Mouse (Mus musculus): ENCODE results near the gene Nup50. TPM values are rescaled to one million over a fixed set of nuclear protein-coding genes. Genes with fewer than 3 reads are reported as not detected.
A peak's percentile ranks its signal among the peaks of the same experiment; 100 is the strongest.
"Not testable (repeated sequence)": the region's sequence is repeated elsewhere in the genome, so short reads cannot be mapped to it uniquely, and the experiment has no call there.

The Nup50 gene
- total and polyA plus RNA-seq, 3 experiments, result 54.7 to 98.4 TPM; not detected in 1

DNA sequence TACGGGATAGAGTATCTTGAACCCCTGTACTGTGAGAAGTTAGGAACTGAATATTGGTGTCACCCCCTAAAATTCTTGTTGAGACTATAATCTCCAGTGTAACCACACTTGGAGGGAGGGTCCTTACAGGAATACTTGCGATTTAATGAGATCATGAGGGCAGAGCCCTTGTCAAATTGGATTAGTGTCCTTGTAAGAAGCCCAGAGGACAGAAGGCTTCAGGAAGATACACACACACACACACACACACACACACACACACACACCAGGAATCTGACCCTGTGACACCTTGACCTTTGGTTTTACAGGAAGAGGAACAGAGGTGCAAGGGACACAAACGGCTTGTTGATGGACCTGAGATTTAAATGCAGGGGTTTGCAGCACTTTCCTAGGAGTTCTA lies 32.0 kb upstream of the Nup50 start:
- H3K79me2 ChIP-seq (ENCODE audit: control insufficient read depth, insufficient read depth, low read length, poor library complexity), result no peaks in the 10 kb centered on the region
- H3K9me3 ChIP-seq (replicated peaks; ENCODE audit: insufficient read depth, low read length), result no peaks in the 10 kb centered on the region
- no peak overlapping the region for H3K4me3 ChIP-seq (ENCODE audit: control insufficient read depth in 1 of 2, insufficient read depth in 1 of 2, low read depth in 2 of 2, low read length in 2 of 2)
- no peak overlapping the region for H3K9ac ChIP-seq (ENCODE audit: control insufficient read depth, low read depth, low read length, poor library complexity, severe bottlenecking)
- no peak for DNase-seq (ENCODE audit: low read depth, low spot score)
- H3K27me3 ChIP-seq (ENCODE audit: control insufficient read depth in 1 of 2, insufficient read depth in 2 of 2, low read length in 2 of 2), result no peaks in the 10 kb centered on the region
- no peaks in the 10 kb centered on the region for H3K4me1 ChIP-seq (ENCODE audit: control insufficient read depth in 1 of 2, insufficient read depth in 2 of 2, low read length in 2 of 2)
- H3K36me3 ChIP-seq (ENCODE audit: control insufficient read depth in 1 of 2, insufficient read depth in 2 of 2, low read length in 2 of 2), result no peaks in the 10 kb centered on the region
- no peak overlapping the region for H3K27ac ChIP-seq (ENCODE audit: control insufficient read depth, low read depth, low read length)
- TF ChIP-seq ZNF384 (IDR thresholded peaks at IDR 0.05; ENCODE audit: low read depth, low read length) (no peak), POLR2AphosphoS2 (IDR thresholded peaks at IDR 0.05; ENCODE audit: low read length) (no peak), MYB (IDR thresholded peaks at IDR 0.05; ENCODE audit: low read depth, low read length) (no peak), BHLHE40 (IDR thresholded peaks at IDR 0.05; ENCODE audit: borderline replicate concordance, low read depth, low read length) (no peak), CHD2 (IDR thresholded peaks at IDR 0.05; ENCODE audit: low read length) (no peak), KAT2A (conservative IDR thresholded peaks at IDR 0.05; ENCODE audit: low read depth, low read length) (no peak), ZMIZ1 (IDR thresholded peaks at IDR 0.05; ENCODE audit: low read depth, low read length) (no peak), GABPA (IDR thresholded peaks at IDR 0.05; ENCODE audit: low read depth, low read length) (no peak), SIN3A (IDR thresholded peaks at IDR 0.05; ENCODE audit: low read length) (no peak), ZKSCAN1 (IDR thresholded peaks at IDR 0.05; ENCODE audit: low read depth, low read length) (no peak), MAX (IDR thresholded peaks at IDR 0.05; ENCODE audit: low read length) (no peak), NRF1 (IDR thresholded peaks at IDR 0.05; ENCODE audit: insufficient read depth, low read depth, low read length, poor library complexity, severe bottlenecking) (no peak), USF2 (IDR thresholded peaks at IDR 0.05; ENCODE audit: borderline replicate concordance in 1 of 2, insufficient read depth in 1 of 2, low read depth in 1 of 2, low read length in 2 of 2) (no peak), MAFK (IDR thresholded peaks at IDR 0.05; ENCODE audit: borderline replicate concordance, low read depth, low read length) (no peak), TAL1 (IDR thresholded peaks at IDR 0.05; ENCODE audit: low read length) (no peak)

DNA sequence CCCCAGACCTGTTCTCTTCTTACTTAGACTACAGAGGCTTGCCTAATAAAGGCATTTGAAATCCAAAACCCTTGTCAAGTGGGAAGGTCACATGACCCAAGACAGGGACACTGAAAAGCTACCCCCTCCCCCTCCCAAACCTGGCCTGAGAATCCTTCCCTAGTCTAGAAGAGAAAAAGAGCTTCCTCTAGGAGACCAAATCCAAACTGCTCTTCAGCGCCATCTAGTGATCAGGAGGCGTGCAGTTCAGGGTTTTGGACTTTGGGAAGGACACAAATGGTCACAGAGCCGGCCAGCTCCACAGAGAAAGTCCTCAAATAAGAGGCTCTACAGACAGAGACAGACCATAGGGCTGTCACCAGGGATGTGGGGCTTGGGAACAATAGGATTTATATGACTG lies 31.6 kb upstream of the Nup50 start:
- no peak overlapping the region for H3K4me3 ChIP-seq (ENCODE audit: control insufficient read depth in 1 of 2, insufficient read depth in 1 of 2, low read depth in 2 of 2, low read length in 2 of 2)
- TF ChIP-seq USF2 (IDR thresholded peaks at IDR 0.05; ENCODE audit: borderline replicate concordance in 1 of 2, insufficient read depth in 1 of 2, low read depth in 1 of 2, low read length in 2 of 2), result no peak
- no peak for TF ChIP-seq MYB (IDR thresholded peaks at IDR 0.05; ENCODE audit: low read depth, low read length)
- no peak for TF ChIP-seq EP300 (IDR thresholded peaks at IDR 0.05; ENCODE audit: low read depth in 1 of 2, low read length in 2 of 2)
- TF ChIP-seq POLR2A (IDR thresholded peaks at IDR 0.05; ENCODE audit: control insufficient read depth in 1 of 2, insufficient read depth in 1 of 2, low read depth in 1 of 2, low read length in 2 of 2, poor library complexity in 1 of 2), result no peak
- no peak for TF ChIP-seq ZKSCAN1 (IDR thresholded peaks at IDR 0.05; ENCODE audit: low read depth, low read length)
- TF ChIP-seq TCF12 (IDR thresholded peaks at IDR 0.05; ENCODE audit: low read depth, low read length), result no peak
- TF ChIP-seq RAD21 (IDR thresholded peaks at IDR 0.05; ENCODE audit: low read depth, low read length), result peak; percentile 67
- TF ChIP-seq HCFC1 (IDR thresholded peaks at IDR 0.05; ENCODE audit: low read depth, low read length), result no peak
- peak; percentile 73 to 81 (median 81) for TF ChIP-seq CTCF (IDR thresholded peaks at IDR 0.05 in 2 of 3, conservative IDR thresholded peaks at IDR 0.05 in 1 of 3; ENCODE audit: control insufficient read depth in 1 of 3, insufficient read depth in 1 of 3, low read depth in 2 of 3, low read length in 3 of 3, poor library complexity in 1 of 3, severe bottlenecking in 1 of 3)
- TF ChIP-seq SMC3 (IDR thresholded peaks at IDR 0.05; ENCODE audit: low read depth, low read length), result peak; percentile 83
- TF ChIP-seq TBP (IDR thresholded peaks at IDR 0.05; ENCODE audit: low read depth, low read length), result no peak
- peak; percentile 60 for TF ChIP-seq ZC3H11A (IDR thresholded peaks at IDR 0.05; ENCODE audit: low read depth, low read length)
- no peak for TF ChIP-seq KAT2A (conservative IDR thresholded peaks at IDR 0.05; ENCODE audit: low read depth, low read length)
- no peaks in the 10 kb centered on the region for H3K79me2 ChIP-seq (ENCODE audit: control insufficient read depth, insufficient read depth, low read length, poor library complexity)
- no peaks in the 10 kb centered on the region for H3K36me3 ChIP-seq (ENCODE audit: control insufficient read depth in 1 of 2, insufficient read depth in 2 of 2, low read length in 2 of 2)
- no peaks in the 10 kb centered on the region for H3K9me3 ChIP-seq (replicated peaks; ENCODE audit: insufficient read depth, low read length)
- peak; percentile 64 for DNase-seq (ENCODE audit: low read depth, low spot score)
- no peak overlapping the region for H3K9ac ChIP-seq (ENCODE audit: control insufficient read depth, low read depth, low read length, poor library complexity, severe bottlenecking)
- H3K4me1 ChIP-seq (ENCODE audit: control insufficient read depth in 1 of 2, insufficient read depth in 2 of 2, low read length in 2 of 2), result peaks cover 0 to 3% of the 10 kb centered on the region in 2 experiments; a peak in 1 of 4 replicates
- no peaks in the 10 kb centered on the region for H3K27me3 ChIP-seq (ENCODE audit: control insufficient read depth in 1 of 2, insufficient read depth in 2 of 2, low read length in 2 of 2)
- H3K27ac ChIP-seq (ENCODE audit: control insufficient read depth, low read depth, low read length), result no peak overlapping the region

DNA sequence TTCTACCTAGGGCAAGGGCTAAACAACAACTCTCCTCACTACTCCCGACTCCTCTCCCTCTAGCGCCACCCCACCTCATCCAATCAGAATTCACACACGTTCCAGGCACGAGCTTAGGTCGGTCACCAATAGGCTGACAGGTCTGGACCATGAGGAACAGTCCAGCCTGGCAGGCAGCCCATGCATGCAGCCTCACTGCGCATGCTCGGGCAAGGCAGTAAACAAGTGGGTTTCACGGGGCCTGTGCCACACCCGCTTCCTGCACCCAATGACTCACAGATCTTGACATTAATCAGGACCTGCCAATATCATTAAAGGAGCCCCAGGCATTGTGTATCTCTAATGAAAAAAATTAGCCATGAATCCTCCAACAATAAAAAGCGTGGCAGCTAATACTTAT lies 27.0 kb upstream of the Nup50 start:
- not testable (repeated sequence) for H3K9ac ChIP-seq (ENCODE audit: control insufficient read depth, low read depth, low read length, poor library complexity, severe bottlenecking); DNase-seq (ENCODE audit: low read depth, low spot score); H3K27me3 ChIP-seq (ENCODE audit: control insufficient read depth in 1 of 2, insufficient read depth in 2 of 2, low read length in 2 of 2); H3K4me1 ChIP-seq (ENCODE audit: control insufficient read depth in 1 of 2, insufficient read depth in 2 of 2, low read length in 2 of 2); H3K4me3 ChIP-seq (ENCODE audit: control insufficient read depth in 1 of 2, insufficient read depth in 1 of 2, low read depth in 2 of 2, low read length in 2 of 2); H3K36me3 ChIP-seq (ENCODE audit: control insufficient read depth in 1 of 2, insufficient read depth in 2 of 2, low read length in 2 of 2); H3K27ac ChIP-seq (ENCODE audit: control insufficient read depth, low read depth, low read length); H3K79me2 ChIP-seq (ENCODE audit: control insufficient read depth, insufficient read depth, low read length, poor library complexity); H3K9me3 ChIP-seq (replicated peaks; ENCODE audit: insufficient read depth, low read length)
